Mouse (Mus musculus) midbrain, embryonic 13.5 days (tissue): ENCODE data around the gene Neurl4. TPM values are rescaled to one million over a fixed set of nuclear protein-coding genes. Genes with fewer than 3 reads are reported as not detected.

ENCODE experiments used
- ATAC-seq: fragments of 200-750 bp; cut with Nextera tagmentation; 2 replicates; pipeline ENCODE4 v1.8.0; 2017; ENCODE audit warnings: mild to moderate bottlenecking, moderate TSS enrichment, moderate library complexity
- H3K27ac ChIP-seq: fragments of 300-500 bp; sonication (generic); 2 replicates; pipeline ENCODE4 v1.5.1; 2015; ENCODE audit warnings: inconsistent platforms, mild to moderate bottlenecking, moderate library complexity
- H3K27me3 ChIP-seq: fragments of 300-500 bp; sonication (generic); 2 replicates; pipeline ENCODE4 v1.6.1; 2015; ENCODE audit warnings: mild to moderate bottlenecking, inconsistent platforms
- H3K36me3 ChIP-seq: fragments of 300-500 bp; sonication (generic); 2 replicates; pipeline ENCODE4 v1.6.1; 2015; ENCODE audit warnings: mild to moderate bottlenecking, inconsistent platforms
- H3K4me1 ChIP-seq: fragments of 300-500 bp; sonication (generic); replicated peaks from 2 replicates; pipeline ENCODE4 v1.6.1; 2015; ENCODE audit warnings: inconsistent platforms
- H3K4me2 ChIP-seq: fragments of 300-500 bp; sonication (generic); replicated peaks from 2 replicates; pipeline ENCODE4 v1.6.1; 2015; ENCODE audit warnings: moderate library complexity, mild to moderate bottlenecking, inconsistent platforms
- H3K4me3 ChIP-seq: fragments of 300-500 bp; sonication (generic); replicated peaks from 2 replicates; pipeline ENCODE4 v1.5.1; 2015; ENCODE audit warnings: mild to moderate bottlenecking, inconsistent platforms
- H3K9ac ChIP-seq: fragments of 300-500 bp; sonication (generic); replicated peaks from 2 replicates; pipeline ENCODE4 v1.6.1; 2015; ENCODE audit warnings: mild to moderate bottlenecking, inconsistent platforms
- H3K9me3 ChIP-seq: fragments of 300-500 bp; sonication (generic); 2 replicates; pipeline ENCODE4 v1.6.1; 2016; ENCODE audit warnings: mild to moderate bottlenecking, inconsistent platforms
- WGBS: fragments of 180-500 bp; shearing (Covaris S2); methylation state at CpG from one replicate; pipeline ENCODE4 v1.1.7; 2015; 5-methylcytosine and 5-hydroxymethylcytosine counted together
- polyA plus RNA-seq: library from polyadenylated mRNA; unstranded; fragments of >200 nt; fragmentation: Nextera tagmentation; extraction: Ambion mirVana; gene quantifications from 2 replicates; pipeline ENCODE4 v1.2.1, GENCODE M21; 2015

Gene Neurl4
- polyA plus RNA-seq, 1 experiment from 2014 or later: 19.8 TPM

DNA sequence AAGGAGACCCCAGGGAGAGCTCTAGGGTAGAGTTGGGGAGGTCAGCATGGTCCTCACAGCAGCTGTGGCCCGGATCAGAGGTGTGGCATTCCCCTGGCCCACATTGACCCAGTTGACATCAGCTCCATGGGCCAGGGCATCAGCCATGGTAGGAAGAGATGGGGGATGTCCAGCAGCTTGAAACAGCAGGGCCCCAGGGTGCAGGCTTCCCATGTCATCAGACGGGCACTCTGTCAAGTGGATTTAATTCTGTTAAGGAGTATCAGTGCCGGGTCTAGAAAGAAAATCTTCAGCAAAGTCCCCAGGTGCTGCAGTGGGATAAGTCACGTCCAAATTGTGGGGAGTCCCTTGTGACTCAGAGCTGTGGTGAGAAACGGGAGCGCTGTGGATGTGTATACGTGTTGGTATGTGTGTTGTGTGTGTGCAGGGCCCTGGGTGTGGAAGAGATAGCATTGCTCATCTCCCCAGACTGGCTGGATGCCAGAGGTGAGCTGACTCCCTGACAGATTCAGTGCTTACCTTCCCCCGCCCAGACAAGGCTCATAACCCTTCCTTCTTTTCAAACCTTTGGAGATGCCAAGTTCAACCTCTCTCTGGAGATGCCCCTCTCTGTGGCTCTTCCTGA, 17.2 kb upstream of the Neurl4 start:
- Histone ChIP-seq H3K9ac (no peak overlapping the region), H3K27me3 (peaks cover 25% of the 10 kb centered on the region), H3K9me3 (no peaks in the 10 kb centered on the region), H3K4me2 (no peak overlapping the region), H3K4me1 (peaks cover 18% of the 10 kb centered on the region), H3K4me3 (no peak overlapping the region), H3K36me3 (no peaks in the 10 kb centered on the region), H3K27ac (no peak overlapping the region)
- WGBS: 90% methylated on average over 8 of the region's 8 CpGs
- no peak for ATAC-seq

DNA sequence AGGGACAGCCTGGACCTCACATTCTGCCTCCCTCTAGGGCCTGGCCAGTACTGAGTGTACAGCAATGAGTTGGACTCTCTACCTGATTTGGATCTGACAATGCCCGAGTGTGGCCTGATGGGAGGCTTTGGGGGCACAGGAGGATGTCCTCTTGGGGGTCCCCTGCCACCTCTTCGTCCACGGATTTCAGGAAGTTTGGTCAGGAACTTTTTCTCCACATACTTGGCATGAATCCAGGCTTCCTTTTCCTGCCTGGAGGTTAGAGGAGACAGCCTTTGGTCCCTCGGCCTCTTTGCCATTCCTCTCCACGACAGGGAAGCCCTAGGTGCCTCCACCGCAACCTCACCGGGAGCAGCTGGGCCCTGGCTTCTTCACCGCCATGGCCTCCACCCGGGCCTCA, 16.6 kb upstream of the Neurl4 start:
- no peak for ATAC-seq
- Histone ChIP-seq H3K4me1 (peaks cover 15% of the 10 kb centered on the region), H3K36me3 (no peaks in the 10 kb centered on the region), H3K9me3 (no peaks in the 10 kb centered on the region), H3K4me2 (no peak overlapping the region), H3K27me3 (peaks cover 25% of the 10 kb centered on the region), H3K9ac (no peak overlapping the region), H3K4me3 (no peak overlapping the region), H3K27ac (no peak overlapping the region)
- 83% methylated on average over 9 of the region's 9 CpGs for WGBS

DNA sequence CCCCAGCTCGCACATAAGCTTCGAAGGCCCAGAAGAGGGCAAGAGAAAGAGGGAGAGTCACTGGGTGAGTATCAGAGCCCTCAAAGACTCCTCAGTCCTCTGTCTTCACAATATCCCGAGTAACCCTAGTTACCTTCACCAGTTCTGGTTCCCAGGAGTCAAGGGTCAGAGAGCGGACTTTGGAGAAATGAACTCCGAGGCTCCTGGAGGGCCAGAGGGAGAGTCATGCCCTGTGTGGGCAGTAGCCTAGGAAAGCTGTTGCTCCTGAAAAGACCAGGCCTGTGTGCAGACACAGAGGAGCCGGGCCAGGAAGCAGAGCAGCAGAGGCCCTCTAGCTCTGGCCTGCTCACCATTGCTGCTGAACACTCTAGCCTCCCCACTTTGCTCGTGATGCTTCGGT, 16.2 kb upstream of the Neurl4 start:
- no peak overlapping the region for H3K9ac ChIP-seq
- H3K4me3 ChIP-seq: no peak overlapping the region
- peaks cover 21% of the 10 kb centered on the region for H3K27me3 ChIP-seq
- 85% methylated on average over 8 of the region's 8 CpGs for WGBS
- peaks cover 15% of the 10 kb centered on the region for H3K4me1 ChIP-seq
- no peak overlapping the region for H3K27ac ChIP-seq
- H3K9me3 ChIP-seq: no peaks in the 10 kb centered on the region
- H3K4me2 ChIP-seq: no peak overlapping the region
- ATAC-seq: no peak
- no peaks in the 10 kb centered on the region for H3K36me3 ChIP-seq

DNA sequence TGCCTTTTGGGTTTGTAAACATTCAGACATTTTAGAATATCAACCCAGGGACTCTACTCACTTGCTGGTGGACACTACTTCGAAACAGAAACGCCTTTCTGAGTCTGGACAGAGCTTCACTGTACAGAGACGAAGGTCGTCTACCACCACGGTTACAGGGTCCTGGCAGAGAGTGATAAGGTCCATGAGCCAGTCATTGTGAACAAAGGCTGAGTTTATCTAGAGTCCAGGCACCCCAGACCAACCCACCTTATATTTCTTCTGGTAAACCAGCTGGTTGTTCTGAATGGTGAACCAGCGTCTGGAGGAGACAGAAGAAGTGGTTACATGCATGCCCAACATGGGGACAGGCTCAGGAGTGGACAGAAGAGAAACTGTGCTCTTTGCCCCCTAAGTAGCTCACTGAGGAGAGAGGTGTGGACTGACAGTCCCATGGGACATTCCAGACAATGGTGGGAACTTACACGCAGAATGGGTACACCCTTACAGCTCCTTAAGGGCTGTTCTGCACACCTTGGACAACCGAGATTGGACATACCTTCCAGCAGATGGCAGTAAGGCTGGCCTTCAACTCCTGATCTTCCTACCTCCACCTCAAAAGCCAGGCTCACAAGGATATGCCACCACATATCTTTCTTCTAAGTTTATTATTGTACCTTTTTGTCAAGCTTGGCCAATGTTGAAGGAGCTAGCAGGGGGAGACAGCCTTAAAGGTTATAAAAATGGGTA, 13.8 kb upstream of the Neurl4 start:
- no peak overlapping the region for H3K27ac ChIP-seq
- H3K9me3 ChIP-seq: no peaks in the 10 kb centered on the region
- H3K27me3 ChIP-seq: peaks cover 7% of the 10 kb centered on the region; the same call in 1 of the 2 replicates
- no peak for ATAC-seq
- no peaks in the 10 kb centered on the region for H3K36me3 ChIP-seq
- no peak overlapping the region for H3K4me2 ChIP-seq
- H3K4me3 ChIP-seq: no peak overlapping the region
- no peak overlapping the region for H3K9ac ChIP-seq
- 77% methylated on average over 8 of the region's 8 CpGs for WGBS
- no peaks in the 10 kb centered on the region for H3K4me1 ChIP-seq

DNA sequence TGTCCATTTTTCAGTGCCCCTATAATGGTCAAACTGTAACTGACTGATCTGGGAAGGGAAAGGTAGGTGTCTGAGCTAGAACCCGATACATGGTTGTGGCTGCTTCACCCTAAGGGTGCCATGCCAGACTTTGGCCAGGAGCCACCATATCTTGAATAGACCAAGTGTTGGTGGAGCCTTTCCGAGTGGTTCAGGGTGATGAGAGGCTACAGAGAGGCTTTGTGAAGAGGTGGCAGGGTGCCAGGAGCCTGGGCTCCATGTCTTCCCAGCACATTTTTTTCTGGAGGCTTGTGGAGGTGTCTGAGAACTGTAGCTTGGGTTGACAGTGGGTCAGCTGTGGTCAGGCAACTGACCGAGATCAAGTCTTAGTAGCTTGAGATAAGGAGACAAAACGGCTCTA, 9.4 kb upstream of the Neurl4 start:
- no peak overlapping the region for H3K4me3 ChIP-seq
- no peak for ATAC-seq
- no peaks in the 10 kb centered on the region for H3K36me3 ChIP-seq
- no peak overlapping the region for H3K9ac ChIP-seq
- 81% methylated on average over 4 of the region's 4 CpGs for WGBS
- H3K27ac ChIP-seq: no peak overlapping the region
- H3K27me3 ChIP-seq: no peaks in the 10 kb centered on the region
- no peaks in the 10 kb centered on the region for H3K4me1 ChIP-seq
- H3K9me3 ChIP-seq: no peaks in the 10 kb centered on the region
- H3K4me2 ChIP-seq: no peak overlapping the region

DNA sequence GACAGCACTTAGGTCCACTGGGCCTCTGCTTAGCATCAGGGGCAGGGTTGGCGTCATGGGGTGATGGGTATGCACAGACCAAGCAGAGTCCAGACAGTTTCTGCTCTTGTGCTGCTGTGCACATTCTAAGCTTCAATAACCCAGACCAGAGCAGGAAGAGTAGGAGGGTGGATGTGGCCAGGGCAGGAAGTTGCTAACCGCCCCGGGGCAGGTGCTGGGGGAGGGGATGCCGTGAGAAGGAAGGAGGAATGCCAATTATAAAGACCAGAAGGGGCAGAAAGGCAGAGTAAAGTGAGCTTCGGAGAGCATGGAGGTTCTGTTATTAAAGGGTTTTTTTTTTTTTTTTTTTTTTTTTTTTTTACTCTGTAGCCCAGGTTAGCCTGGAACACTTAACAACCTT, 6.2 kb upstream of the Neurl4 start:
- Histone ChIP-seq H3K9me3 (no peaks in the 10 kb centered on the region), H3K4me1 (peaks cover 18% of the 10 kb centered on the region), H3K4me2 (no peak overlapping the region), H3K4me3 (no peak overlapping the region), H3K36me3 (no peaks in the 10 kb centered on the region), H3K27me3 (no peaks in the 10 kb centered on the region), H3K27ac (no peak overlapping the region), H3K9ac (no peak overlapping the region)
- 85% methylated on average over 5 of the region's 5 CpGs for WGBS
- no peak for ATAC-seq

DNA sequence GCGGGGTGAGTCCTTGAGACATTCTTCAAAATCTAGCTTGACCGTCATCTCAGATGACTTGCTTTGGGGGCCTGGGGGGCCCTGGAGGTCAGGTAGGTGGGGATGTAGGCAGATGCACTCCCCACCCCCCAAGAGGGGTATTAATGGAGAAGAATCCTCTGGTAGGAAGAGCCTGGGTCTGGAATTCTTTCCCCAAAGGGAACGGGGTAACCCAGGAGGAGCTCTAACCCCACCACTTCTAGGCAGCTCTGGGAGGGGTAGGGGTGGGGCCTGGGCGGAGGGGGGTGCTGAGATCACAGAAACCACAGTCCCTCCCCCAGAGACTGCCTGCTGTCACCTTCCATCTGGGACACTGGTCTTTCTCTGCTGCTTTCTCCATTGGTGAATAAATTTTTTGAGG, 5.6 kb upstream of the Neurl4 start, which contains the start of gene Acap1:
Gene Acap1 (minus strand): TSS at position 249 of the 400 bp plus-strand sequence.
- ATAC-seq: no peak
- H3K9ac ChIP-seq: no peak within 1 kb of the TSS
- H3K9me3 ChIP-seq: no peaks in the 10 kb centered on the region
- H3K4me1 ChIP-seq: peaks cover 21% of the 10 kb centered on the region
- no peaks in the 10 kb centered on the region for H3K27me3 ChIP-seq
- H3K36me3 ChIP-seq: no peaks in the 10 kb centered on the region
- 76% methylated on average over 4 of the region's 4 CpGs for WGBS
- H3K4me3 ChIP-seq: no peak within 1 kb of the TSS
- H3K4me2 ChIP-seq: no peak within 1 kb of the TSS
- H3K27ac ChIP-seq: no peak within 1 kb of the TSS

DNA sequence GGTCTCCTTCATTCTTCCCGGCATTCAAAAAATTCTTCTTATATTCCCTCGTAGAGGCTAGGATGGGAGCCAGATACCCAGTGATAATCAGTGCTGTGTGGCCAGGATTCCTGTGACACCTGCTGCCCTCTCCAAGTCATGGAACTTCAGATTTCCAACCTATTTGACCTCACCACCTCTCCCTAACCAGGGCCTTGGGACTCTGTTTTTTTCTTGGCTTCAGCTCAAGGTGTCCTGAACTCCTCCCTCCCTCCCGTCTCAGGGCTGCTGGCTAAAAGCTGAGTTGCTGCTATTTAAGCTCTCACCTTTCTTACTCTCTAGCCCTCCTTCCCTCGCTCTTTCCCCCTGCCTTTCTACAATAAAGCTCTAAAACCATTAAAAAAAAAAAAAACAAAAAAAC, 1.0 kb upstream of the Neurl4 start:
- peaks cover 38% of the 10 kb centered on the region for H3K4me1 ChIP-seq
- peak overlapping the region; percentile 91 for H3K4me3 ChIP-seq
- 24% methylated on average over 4 of the region's 4 CpGs for WGBS
- H3K4me2 ChIP-seq: peak overlapping the region; percentile 95
- H3K27me3 ChIP-seq: no peaks in the 10 kb centered on the region
- H3K9ac ChIP-seq: peak overlapping the region; percentile 97
- no peak for ATAC-seq
- H3K36me3 ChIP-seq: peaks cover 18% of the 10 kb centered on the region
- H3K9me3 ChIP-seq: no peaks in the 10 kb centered on the region
- 0 out of 2 replicates have a peak overlapping the region, but pooled peaks have one; percentile 98 for H3K27ac ChIP-seq

DNA sequence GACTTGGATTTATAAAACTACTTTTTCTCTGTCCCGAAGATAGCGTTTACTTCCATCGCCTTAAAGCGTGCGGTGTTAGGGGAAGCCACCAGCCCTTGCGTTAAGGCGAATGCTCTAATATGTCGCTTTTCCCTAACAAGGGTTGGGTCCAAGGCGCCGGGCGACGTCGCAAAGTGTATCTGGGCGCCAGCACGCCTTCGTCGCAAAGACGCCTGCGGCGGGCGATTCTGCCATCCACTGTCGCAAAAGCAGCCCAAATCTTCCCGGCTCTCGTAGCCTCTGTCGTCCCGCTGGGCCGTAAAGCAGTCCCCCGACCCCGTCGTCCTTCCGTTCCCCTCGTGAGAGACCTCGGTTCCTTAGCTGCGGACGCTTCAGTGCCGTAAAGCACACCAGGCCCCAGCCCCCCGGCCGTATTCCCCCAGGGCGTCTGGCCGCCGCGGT, 554 bp downstream of the Neurl4 start:
- H3K27ac ChIP-seq: peak overlapping the region; percentile 98
- peak overlapping the region; percentile 95 for H3K4me2 ChIP-seq
- peaks cover 38% of the 10 kb centered on the region for H3K4me1 ChIP-seq
- H3K36me3 ChIP-seq: peaks cover 33% of the 10 kb centered on the region
- H3K9ac ChIP-seq: peak overlapping the region; percentile 97
- no peaks in the 10 kb centered on the region for H3K9me3 ChIP-seq
- ATAC-seq: peak; percentile 75
- H3K4me3 ChIP-seq: peak overlapping the region; percentile 91
- under 1% methylated on average over 42 of the region's 42 CpGs for WGBS
- no peaks in the 10 kb centered on the region for H3K27me3 ChIP-seq

DNA sequence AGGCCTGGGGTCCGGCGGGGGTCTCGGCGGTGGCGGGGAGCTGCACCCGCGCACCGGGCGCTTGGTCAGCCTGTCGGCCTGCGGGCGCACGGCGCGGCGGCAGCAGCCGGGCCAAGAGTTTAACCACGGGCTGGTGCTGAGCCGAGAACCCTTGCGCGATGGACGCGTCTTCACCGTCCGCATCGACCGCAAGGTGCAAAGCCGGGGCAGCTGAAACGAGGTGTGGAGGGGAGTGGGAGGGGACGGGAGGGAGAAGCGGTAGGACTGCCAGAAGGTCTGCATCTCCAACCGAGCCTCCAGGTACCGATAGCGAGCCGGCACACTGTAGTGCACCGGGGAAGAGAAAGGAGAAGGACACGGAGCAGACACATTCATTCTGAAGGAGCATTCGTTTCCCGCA, 1.1 kb downstream of the Neurl4 start:
- Histone ChIP-seq H3K27me3 (no peaks in the 10 kb centered on the region), H3K4me2 (peak overlapping the region; percentile 95), H3K9ac (peak overlapping the region; percentile 97), H3K4me1 (peaks cover 38% of the 10 kb centered on the region), H3K36me3 (peaks cover 39% of the 10 kb centered on the region), H3K4me3 (peak overlapping the region; percentile 91), H3K27ac (peak overlapping the region; percentile 98), H3K9me3 (no peaks in the 10 kb centered on the region)
- under 1% methylated on average over 39 of the region's 39 CpGs for WGBS
- ATAC-seq: no peak; the same call in 1 of the 2 replicates

DNA sequence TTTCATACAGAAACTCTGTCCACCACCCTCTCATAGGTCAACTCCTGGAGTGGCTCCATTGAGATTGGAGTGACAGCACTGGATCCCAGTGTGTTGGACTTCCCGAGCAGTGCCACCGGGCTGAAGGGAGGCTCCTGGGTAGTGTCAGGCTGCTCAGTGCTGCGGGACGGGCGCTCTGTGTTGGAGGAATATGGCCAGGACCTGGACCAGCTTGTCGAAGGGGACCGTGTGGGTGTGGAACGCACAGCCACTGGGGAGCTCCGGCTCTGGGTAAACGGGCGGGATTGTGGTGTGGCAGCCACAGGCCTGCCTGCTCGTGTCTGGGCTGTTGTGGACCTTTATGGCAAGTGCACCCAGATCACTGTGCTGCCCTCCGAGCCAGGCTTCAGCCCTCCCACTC, 2.1 kb downstream of the Neurl4 start:
- ATAC-seq: no peak
- Histone ChIP-seq H3K4me3 (peak overlapping the region; percentile 91), H3K4me1 (peaks cover 37% of the 10 kb centered on the region), H3K9ac (peak overlapping the region; percentile 97; the same call in 1 of the 2 replicates), H3K4me2 (peak overlapping the region; percentile 95), H3K27me3 (no peaks in the 10 kb centered on the region), H3K9me3 (no peaks in the 10 kb centered on the region), H3K36me3 (peaks cover 49% of the 10 kb centered on the region), H3K27ac (no peak overlapping the region; the same call in 1 of the 2 replicates)
- WGBS: 88% methylated on average over 13 of the region's 13 CpGs

DNA sequence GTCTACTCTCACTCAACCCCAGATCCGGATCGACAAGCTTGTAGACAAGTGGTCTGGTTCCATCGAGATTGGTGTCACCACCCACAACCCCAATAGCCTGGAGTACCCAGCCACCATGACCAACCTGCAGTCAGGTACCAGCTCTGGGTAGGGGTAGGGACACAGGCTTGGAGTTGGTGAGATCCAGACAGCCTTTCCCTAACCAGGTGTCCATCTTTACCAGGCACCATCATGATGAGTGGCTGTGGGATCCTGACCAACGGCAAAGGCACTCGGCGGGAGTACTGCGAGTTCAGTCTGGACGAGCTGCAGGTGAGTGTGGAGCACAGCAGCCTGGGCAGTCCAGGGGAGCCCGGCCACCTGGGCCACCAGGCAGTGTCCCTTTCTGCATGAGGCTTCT, 3.4 kb downstream of the Neurl4 start:
- no peak for ATAC-seq
- Histone ChIP-seq H3K4me2 (no peak overlapping the region), H3K27ac (no peak overlapping the region), H3K4me3 (no peak overlapping the region), H3K4me1 (peaks cover 24% of the 10 kb centered on the region), H3K9me3 (no peaks in the 10 kb centered on the region), H3K27me3 (no peaks in the 10 kb centered on the region), H3K36me3 (peaks cover 62% of the 10 kb centered on the region), H3K9ac (no peak overlapping the region)
- 96% methylated on average over 9 of the region's 9 CpGs for WGBS
